In the genomic region with DNA sequence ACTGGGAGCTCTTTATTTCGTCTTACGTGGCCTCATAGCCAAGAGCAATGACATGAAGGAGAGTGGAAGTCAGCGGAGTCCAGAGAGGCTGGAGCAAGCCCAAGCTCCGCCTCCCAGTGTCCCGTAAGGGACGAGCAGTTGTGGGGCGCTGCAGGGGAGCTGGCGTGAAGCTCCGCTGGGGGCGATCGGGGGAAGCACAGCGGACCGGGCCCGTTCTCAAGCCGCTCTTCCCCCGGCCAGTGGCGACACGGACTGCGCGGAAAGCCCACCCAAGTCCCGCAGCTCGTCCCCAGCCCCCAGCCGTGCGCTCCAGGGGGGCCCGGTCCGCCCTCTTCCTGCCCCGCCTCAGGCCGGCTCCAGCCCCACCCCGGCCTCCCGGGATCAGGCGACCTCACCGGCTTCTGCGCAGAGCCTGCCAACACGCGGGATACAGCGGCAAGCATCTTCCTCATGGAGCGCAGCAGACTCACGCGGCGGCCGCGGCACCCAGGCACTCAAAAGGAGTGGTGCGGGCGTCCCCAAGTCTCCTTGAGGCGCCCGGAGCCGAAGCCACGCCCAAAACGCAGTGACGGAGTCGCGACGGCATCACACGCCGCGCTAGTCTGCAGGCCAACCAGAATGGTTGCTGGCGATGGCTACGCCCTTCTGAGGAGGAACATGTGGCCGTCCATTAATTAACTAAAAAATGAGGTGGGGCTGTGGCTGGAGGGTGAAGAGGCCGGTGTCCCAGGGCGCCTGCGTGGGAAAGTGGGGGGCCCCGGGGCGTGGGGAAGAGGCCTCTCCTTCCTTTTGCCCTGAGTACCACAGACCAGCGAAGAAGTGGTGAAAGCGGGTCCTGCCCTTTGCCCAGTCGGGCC, we compare ENCODE assay signal across 8 mouse cellular contexts. TPM values are rescaled to one million over a fixed set of nuclear protein-coding genes. Genes with fewer than 3 reads are reported as not detected.
DNase-seq lines count a peak whose midpoint lies in the region; ATAC-seq lines count a peak whose summit lies in the region.

Pdha1 (minus strand) TSS at position 553 of the 857 bp plus-strand sequence.

- peak; percentile 91 for ATAC-seq in common myeloid progenitor, adult 5-6 weeks (replicated peaks; ENCODE audit: low read depth, poor library complexity, severe bottlenecking)
- ATAC-seq in megakaryocyte progenitor cell, adult 5-6 weeks (replicated peaks; ENCODE audit: poor library complexity) = peak; percentile 88

- peak; percentile 95 for DNase-seq in ZHBTc4 (ENCODE audit: low read depth, low spot score)
- DNase-seq in gastrocnemius, adult 8-10 months (ENCODE audit: low spot score in 2 of 2) = peak; percentile 74 to 83
- DNase-seq in induced T-regulatory cell, adult 2 months (ENCODE audit: low read depth) = peak; percentile 90
- peak; percentile 70 to 82 for DNase-seq in left cerebral cortex, adult 9 months (ENCODE audit: low spot score in 2 of 2)
- peak; percentile 81 for DNase-seq in right cerebral cortex, postnatal 14 days
- peak; percentile 76 to 86 for DNase-seq in urinary bladder, postnatal 36 days (ENCODE audit: low spot score in 2 of 2)

RNA-seq across cellular contexts. Expression of gene Pdha1, which starts in this region (rescaled TPM):
- total RNA-seq in common myeloid progenitor, adult 5-6 weeks (2017) = 174 and 175 TPM in 2 replicates
- total RNA-seq in gastrocnemius, adult 8-10 months (2022) = 100 to 1,000 TPM; 455 to 556 (median 496) TPM
- total RNA-seq in megakaryocyte progenitor cell, adult 5-6 weeks (2015) = 132 and 133 TPM in 2 replicates
- 156 and 191 TPM in 2 replicates for total RNA-seq in megakaryocyte progenitor cell, adult 5-6 weeks (2017)

Comparison
In these comparisons a context has a peak if more than half of its experiments do, and no peak if none do; other contexts are left out.
1. Peak in every context shown above with its lines: DNase-seq and ATAC-seq.